Mouse (Mus musculus) c-Kit-negative CD71-positive TER-119-positive erythroid progenitor cells, embryonic 14.5 days (primary cell): ENCODE measurements around the gene Coq8a.

ENCODE experiments used
- DNase-seq: peaks from one replicate; pipeline ENCODE4 v3.0.0-alpha.2; 2013; ENCODE audit warnings: low read depth, low spot score

The Coq8a gene

DNA sequence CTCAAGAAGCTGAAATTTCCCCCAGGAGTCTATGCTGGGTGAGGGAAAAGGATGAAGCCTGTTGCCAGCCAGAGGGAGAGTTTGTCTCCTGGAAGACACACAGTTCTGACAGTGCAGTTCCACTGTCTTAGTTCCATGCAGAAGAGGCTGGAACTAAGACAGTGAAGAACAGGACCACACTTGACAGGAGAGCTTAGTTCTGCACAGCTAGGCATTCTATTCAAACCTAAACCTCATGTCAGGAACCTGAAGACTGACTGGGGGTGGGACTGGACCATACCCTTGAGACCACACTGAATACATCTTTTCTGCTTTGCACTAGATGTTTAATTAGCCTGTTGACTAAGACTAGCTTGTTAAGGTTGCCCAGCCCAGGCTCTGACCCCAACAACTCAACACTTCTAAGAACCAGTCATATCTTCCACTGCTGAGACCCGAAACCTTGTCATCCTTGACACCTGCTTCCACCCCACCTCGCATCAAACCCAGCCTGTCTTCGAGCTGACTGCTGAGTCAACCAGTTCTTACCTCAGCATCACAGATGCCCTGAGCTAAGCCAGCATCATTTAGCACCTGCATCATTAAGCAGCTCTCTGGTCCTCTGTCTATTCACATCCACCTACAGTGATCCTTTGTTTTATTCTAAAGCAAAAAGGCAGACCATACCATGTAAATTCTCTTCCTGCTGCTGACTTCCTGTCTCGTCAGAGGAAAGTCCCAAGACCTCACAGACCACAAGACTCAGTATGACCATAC, at the start of gene Coq8a:
Coq8a (minus strand) TSS at position 644 of the 756 bp plus-strand sequence.
- no peak for DNase-seq

DNA sequence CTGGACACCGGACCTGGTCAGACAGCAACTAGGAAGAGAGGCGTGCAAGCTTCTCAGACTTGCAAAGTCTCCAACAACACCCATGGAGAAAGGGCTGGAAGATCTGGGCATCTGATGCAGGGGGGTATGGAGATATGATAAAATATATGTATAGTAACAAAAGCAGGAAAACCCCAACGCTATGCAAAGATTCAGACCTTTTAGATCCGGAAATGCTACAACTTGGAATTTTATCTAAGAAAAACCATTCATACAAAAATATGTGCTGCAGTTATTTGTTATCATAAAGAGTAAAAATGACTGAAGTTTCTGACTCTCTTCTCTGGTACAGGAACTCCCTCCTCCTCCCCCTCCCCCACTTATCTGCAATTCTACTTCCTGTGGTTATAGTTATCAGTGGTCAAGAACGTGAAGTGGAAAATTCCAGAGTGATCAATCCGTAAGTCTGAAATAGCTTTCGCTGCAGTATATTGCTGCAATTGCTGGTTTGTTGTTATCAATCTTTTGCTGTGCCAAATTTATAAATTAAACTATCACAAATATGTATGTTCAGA, 49.3 kb upstream of the Coq8a start:
- DNase-seq = no peak

DNA sequence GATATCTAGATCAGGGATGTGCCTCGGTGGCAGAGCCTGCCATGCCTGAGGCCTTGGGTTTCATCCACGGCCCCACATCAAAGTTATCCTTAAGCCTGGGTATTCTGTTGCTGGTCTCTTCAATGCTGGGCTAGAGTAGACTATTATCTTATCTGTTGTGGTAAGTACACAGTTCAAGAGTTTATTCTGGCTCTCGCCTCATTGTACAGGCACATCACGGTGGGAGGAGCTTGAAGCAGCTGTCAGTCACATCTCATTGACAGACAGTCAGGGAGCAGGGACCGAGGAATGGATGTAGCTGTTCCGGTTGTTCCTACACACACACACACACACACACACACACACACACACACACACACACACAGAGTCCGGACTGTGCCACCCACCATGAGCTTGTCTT, 48.5 kb upstream of the Coq8a start:
- no peak for DNase-seq

DNA sequence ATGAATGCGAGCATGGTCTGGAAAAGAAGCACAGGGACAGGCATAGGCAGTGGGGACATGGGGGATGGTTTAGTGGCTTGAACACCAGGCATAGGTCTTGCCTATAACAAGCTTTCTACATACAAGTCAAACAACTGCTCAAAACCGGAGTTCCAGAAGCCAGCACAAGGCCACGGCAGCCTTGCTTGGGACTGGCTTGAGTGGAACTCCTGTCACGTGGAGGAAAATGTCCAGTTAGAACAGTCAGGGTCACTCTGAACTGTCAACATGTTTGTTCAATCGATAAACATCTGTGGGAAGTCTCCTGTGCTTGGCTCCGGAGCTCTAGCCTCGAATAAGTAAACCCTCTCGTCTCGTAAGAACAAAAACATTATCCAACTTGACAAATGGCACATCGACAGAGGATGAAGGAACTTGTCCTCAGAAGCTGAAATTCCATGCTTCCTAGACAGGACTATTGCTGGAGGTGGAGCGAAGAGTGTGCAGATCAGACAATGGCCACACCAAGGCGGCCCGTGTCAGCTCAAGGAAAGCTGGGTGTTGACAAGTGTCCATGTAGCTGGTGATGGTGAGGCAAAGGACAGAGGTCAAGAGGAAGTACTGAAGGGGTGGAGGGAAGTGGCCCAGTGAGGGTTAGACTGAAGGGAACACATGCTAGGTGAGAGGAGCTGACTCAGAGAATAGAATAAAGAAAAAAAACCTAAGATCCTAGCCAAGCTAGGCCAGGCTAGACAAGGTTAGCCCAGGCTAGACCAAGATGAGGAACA, 46.5 kb upstream of the Coq8a start:
- no peak for DNase-seq

DNA sequence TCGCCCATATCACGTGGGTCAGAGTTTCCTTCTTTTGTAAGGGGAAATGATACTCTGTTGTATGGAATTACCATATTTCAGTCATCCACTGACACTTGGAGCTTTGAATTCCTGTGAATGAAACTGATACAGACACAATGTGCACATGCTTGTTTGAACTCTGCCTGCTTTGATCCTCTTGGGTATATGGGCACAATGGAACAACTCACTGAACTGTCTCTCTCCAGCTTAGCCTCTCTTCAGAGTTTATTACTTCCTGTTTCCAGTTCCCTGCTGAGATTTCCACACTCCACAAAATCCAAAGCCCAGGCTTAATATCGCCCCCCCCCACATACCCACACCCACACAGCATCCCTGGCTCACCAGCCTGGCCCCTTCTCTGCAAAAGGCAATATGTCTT, 32.3 kb upstream of the Coq8a start:
- DNase-seq = no peak

DNA sequence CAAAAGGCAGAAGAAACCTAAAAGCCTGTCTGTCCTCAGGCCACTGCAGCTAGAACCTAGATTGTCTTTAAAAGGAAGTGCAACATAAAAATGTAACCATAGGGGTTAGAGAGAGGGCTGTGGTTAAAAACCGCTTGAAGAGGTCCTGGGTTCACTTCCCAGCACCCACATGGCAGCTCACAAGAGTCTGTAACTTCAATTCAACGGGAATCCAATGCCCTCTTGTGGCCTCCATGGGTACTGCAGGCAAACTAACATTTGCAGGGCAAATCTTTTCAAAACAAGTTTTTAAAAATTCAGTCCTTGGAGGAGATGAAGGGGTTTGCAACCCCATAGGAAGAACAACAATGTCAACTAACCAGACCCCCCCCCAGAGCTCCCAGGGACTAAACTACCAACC, 31.2 kb upstream of the Coq8a start:
- peak; percentile 40 for DNase-seq

DNA sequence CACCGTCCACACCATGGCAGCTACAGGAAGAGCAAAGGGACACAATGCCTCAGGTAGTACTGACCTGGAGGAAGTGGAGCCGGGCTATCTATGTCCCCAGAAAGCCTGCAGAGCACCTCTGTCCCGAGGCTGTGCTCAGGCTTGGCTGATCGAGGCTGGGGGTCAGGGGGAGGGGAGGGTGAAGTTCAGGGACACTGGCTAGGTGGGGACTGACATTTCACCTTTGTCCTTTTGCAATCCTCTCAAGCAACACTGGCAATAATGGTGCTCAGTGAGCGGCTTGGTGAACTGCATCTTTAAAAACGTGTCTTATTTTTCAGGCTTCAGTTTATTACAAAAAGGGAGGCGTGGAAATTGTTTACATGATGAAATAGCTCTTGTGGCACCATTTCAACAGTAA, 30.5 kb upstream of the Coq8a start:
- DNase-seq = no peak

DNA sequence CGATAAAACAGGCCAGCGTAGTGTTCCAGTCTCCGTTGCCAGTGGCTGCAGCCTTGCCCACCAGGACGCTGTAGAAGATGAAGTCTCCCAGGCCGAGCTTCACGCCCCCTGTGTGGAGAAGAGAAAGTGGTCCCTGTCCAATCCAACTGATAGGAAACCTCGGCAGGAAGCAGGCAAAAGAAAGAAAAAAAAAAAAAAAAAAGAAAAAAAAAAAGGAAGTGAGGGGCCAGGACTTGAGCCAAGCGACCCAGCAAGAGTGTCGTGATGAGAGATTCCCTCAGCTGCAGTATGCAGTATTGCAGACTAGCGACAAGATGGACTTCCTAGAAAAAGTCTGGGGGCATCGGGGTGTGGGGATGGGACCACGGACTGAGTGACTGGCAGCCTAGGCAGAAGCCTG, 29.5 kb upstream of the Coq8a start:
- DNase-seq = no peak

DNA sequence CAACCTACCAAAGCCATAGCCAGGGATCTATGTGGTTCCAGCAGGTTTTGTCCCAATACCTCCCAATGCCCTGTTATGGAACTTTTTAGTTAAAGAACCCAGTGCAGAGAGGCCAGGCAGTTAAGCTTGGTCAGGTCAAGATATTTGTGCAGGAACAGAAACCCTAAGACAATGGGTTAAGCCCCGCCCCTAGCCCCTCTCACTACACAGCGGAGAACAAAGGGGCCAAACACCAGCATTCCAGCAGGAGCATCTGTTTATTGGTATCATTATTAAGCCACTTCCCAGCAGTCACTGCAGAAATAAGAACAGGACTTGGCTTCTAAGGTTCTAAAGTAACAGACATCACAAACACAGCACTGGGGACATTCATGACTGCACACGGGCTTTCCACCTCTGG, 27.4 kb upstream of the Coq8a start:
- no peak for DNase-seq

DNA sequence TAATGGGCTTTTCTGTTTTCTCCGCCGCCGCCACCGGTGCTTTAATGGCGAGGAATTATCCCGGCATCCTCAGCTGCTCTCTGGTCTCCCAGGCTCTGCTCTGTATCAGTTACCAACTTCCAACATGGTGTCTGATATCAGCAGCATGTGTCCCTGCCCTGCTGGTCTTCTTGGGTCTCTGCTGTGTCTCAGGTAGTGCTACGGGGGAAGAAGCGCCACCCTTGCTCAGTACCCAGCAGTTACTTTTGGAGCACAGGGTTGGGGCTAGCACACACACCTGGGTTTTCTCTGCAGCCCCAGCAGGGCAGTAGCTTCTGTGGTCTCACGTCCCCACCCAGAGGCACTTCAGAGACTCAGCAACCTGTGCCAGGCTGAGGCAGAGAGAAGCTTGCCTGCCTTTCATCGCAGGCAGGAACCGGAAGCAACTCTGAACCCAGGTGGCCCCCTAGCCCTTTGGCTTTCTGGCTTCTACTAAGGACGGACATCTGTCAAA, 26.9 kb upstream of the Coq8a start:
- DNase-seq = peak; percentile 51

DNA sequence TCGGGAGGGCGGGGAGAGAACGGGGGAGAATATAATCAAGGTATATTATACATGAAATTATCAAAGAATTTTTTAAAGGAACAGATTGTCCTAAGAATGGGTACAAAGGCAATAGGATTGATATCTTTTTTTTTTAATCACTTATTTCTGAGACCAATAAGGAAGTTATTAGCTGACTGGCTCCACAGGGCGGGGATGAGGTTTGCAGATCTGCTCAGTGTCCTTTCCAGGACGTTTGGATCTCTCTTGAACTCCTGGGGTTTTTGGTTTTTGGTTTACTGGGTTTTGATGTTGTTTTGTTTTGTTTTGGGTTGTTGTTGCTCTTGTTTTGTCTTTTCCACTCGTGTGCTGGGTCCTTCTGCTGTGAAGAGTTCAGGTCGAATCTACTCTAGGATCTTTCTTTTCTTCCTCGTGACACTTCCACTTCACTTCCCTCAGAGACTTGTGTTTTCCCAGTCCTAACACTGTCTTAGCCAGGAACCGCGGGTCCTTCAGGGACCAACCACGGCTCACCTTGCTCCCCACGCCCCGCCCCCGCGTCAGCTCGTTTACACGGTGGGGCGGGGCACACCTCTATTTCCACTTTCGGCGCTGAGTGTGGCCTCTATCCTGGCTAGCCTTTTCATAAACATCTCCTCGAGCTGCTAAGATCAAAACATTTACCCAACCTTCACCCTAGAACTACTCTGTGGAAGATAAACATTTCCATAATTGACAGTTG, 26.3 kb upstream of the Coq8a start:
- DNase-seq = peak; percentile 69

DNA sequence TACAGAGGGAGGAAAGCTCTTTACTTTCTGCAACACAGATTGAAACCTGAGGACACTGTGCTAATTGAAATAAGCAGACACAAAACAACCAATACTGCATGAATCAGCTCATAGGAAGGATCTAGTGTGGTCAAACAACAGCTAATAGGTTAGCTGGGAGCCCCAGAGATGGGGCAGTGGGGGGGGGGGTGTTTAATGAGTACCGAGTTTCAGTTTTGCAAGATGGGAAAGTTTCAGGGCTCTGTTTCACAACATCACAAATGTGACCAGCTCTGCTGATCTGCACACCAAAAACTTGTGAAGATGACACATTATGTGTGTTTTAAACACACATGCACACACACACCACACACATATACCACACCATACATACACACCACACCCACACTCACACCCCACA, 22.6 kb upstream of the Coq8a start:
- DNase-seq = no peak

DNA sequence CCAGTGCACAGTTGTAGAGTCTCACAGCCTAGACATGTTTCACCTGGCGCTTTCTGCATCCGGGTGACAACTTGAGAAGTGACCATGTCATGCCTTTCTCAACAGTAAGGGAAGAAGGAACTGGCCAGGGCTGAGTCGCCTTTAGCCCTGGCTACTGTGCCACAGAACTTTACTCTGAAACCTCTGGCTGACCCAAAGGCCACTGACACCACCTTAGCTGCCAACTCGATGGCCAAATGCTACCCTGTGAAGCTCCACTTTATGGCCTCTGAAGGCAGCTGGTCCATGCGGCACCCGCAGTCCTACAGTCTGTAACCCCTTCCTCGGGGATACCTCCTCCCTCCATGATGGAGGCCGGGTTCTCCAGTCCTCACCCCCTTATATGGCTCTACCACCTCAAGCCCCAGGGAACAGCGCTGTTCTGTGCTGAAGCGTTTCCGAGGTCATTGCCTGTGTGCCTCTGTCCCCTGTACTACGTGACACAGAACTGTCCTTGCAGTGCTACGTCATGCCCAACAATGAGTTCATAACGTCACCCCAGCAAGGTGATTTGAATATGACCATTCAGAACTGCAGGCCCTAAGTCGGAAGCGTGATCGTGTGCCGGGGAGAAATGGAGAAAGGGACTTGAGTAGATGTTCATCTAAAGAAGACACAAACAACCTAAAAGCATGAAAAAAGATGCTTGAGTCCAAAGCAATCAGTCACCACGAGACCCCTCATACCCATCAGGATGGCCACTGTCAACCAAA, 21.6 kb upstream of the Coq8a start:
- no peak for DNase-seq

DNA sequence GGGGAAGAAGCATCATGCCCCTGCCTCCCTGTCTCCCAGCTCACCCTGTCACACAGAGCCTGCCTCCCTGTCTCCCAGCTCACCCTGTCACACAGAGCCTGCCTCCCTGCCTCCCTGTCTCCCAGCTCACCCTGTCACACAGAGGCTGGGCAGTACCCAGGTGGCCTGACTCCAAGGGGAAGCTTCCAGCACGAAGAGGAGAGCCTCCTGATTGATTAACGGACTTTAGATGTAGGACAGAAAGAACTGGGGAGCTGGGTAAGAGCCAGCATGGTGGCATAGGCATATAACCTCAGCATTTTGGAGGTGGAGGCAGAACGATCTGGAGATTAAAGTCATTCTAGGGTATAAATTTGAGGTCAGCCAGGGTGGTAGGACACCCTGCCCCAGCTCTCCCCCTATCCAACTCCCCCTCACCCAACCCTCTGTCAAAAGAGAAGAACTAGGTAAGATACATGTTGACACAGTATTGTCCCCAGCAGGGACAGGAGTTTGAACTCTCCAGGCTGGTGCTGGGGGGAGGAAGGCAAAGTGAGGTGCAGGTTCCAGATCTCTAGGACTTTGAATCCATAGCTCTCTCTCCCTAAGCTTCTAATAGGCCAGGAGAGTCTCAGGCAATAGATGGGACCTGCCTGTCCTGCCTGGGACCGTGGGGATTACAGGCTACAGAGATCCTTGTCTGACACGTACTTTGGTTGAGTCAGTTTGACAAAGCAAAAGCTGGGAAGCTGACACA, 17.3 kb upstream of the Coq8a start:
- no peak for DNase-seq

DNA sequence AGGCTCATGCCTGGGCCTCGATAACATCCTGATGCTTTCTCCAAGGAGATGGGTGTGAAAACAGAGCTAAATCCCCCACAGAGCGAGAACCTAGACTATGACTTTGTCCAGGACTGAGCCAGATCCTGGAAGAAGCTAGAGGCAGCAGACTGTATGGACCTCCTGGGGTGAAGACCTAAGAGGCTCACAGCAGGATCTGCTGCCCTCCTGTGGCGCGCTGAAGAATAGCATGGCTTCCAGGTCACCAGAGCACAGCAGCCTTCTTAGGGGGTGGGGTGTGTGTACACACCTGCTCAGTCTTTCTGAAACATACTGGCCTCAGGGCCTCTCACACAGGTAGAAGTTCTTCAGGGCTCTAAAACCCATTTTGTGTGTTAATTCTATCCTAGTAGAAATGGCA, 15.6 kb upstream of the Coq8a start:
- peak; percentile 36 for DNase-seq

DNA sequence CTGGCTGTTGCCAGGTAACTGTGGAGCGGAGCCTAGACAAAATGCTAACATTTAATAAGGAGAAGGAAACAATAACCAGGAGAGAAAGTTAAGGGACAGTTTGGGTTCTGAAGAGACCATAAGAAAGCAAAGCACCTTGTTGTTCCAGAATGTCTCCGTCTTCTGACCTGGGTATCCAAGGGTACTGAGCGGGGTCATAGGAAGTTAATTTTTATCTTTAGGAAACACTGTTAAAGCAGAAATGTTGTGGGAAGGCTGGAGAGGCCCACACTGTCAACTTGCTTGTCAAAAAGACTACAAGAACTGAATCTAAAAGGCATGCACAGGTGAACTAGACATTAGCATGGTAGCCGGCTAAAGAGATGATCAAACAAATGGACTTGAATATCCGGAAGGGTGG, 13.5 kb upstream of the Coq8a start:
- no peak for DNase-seq

DNA sequence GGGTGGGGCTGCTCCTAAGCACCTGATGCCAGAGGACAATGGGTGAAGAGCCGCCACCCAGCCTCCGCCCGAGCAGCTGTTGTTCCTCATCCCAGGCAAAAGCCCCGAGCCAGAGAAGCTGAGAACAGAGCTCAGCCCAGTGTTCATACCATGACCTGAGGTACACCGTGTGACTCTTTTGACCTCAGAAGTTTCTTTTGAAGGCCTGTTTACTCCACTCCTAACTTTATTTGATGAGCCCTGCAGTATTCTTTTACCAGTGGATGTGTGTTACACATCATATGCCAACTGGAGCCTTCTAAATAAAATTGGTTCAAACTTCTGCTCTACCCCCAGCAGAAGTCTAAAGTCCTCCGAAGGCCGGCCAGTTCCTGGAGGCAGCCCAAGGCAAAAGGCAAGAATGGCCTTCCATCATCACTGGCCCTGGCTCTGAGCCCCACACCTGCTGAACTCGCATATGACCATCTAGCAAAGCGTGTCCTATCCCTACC, 11.4 kb upstream of the Coq8a start:
- no peak for DNase-seq

DNA sequence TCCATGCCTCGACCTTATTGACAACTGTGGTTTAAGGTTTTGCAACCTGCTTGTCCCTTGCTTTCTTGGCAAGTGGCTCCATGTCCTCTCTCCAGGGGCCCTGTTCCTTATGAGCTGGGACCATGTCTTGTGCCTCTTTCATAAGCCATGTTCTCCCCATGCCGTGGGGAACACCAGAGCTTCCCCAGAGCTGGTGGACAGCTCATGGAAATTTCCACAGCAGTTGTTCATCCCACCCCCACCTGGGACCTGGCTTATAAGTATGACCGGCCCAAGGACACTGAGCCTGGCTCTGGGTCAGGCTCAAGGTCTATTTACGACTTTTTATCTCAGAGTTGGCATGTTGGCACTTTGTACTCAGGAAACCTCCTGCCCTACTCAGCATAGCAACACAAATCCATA, 10.6 kb upstream of the Coq8a start:
- no peak for DNase-seq

DNA sequence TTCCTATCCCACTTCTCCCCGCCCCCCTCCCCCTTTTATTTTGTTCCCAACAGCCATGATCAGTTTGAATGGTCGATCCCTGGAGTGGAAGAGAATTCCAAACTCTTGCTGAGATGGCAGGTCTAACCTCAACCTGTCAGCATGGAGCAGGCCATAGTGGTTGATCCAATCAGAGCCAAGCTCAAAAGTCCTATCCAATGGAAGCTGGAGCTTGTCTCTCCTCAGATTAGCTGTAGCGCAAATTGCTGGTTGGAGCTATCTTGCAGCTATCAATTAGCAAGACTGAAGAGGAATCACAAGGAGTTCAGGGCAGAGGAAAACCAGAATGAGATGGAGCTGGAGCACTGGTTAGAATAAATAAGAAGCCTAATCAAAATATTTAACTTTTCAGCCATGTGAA, 9.0 kb upstream of the Coq8a start:
- DNase-seq = no peak

DNA sequence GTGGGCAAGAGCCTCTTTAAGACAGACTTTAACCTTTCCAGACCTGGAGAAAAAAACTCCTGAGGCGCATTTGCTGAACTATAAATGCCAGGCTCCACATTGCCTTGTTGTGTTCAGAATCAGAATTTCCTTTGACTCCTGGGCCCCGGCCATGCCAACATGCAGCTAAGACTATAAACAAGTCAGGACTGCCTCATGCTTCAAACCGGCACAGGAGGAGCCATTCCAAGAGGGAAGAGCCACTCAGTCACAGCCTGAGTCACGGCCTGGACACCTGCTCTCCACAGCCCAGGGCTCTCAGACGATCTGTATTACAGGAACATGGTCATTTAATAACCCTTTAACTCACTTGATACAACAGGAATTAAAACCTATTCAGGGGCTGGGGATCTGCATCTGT, 1.3 kb upstream of the Coq8a start:
- no peak for DNase-seq

DNA sequence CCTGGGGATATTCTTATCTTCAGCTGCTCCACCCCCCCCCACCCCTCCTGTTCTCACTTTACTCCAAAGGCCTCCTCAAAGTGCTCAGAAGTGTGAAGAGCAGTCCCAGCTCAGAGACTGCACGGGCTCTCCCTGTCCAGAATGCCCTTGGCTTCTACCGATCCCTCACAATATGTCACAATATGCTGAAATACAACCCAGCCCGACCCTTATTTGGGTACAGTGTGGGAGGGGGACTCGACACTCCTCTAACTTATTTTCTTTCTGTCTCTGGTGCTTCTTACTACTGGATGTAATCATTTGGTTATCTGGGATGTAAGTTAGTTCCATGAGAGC, 281 bp upstream of the Coq8a start:
- no peak for DNase-seq
